Mouse (Mus musculus) MEL-GATA-1-ER (cell line): Measurements from ENCODE around the gene Gm21409.
"Not testable (repeated sequence)": the region's sequence is repeated elsewhere in the genome, so short reads cannot be mapped to it uniquely, and the experiment has no call there.

Source experiments
- DNase-seq: peaks from one replicate; pipeline ENCODE4 v3.0.0-alpha.2; 2012; ENCODE audit warnings: low read depth; ENCODE audit errors: extremely low read depth

Gene Gm21409

DNA sequence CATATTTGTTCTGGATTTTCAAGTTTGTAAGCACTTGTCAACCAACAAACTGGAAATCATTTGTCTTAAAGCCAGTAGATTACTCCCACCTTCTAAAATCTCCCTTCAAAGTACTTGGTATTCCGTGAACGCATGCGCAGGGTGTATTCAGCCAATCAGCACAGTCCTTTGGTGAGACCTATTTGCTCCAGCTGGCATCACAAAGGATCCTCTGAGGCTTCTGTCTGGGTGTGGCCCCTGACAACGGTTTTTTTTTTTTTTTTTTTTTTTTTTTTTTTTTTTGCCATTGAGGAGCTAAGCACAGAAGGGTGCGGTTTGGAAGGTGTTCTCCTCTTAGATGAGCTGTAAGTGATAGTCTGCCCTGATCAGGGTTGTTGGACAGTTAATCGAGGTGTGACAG lies at the start of gene Gm21409:
Gene Gm21409, plus strand, starts transcription at position 301 of the 400 bp plus-strand sequence.
- not testable (repeated sequence) for DNase-seq
